Mouse (Mus musculus): ENCODE results near the gene Dcaf5.

GRCm38 (mm10) chr12:80471926-80472325, 35.5 kb upstream of the Dcaf5 start:
- TF ChIP-seq EP300 (IDR thresholded peaks at IDR 0.05; ENCODE audit: insufficient read depth, low read depth, low read length) (no peak), POLR2A (IDR thresholded peaks at IDR 0.05; ENCODE audit: insufficient read depth, low read depth, low read length) (no peak)
